Mouse (Mus musculus): ENCODE data around the gene Rin2. TPM values are rescaled to one million over a fixed set of nuclear protein-coding genes. Genes with fewer than 3 reads are reported as not detected.
A peak's percentile ranks its signal among the peaks of the same experiment; 100 is the strongest.

Gene Rin2
- total and polyA plus RNA-seq, 3 experiments, result 0.05 to 0.10 (median 0.08) TPM

- peak; percentile 72 for TF ChIP-seq NELFE (IDR thresholded peaks at IDR 0.05; ENCODE audit: low read depth, low read length)
Observed at GRCm38 (mm10) chr2:145903061-145903901, 228.3 kb downstream of the Rin2 start (continued).

GRCm38 (mm10) chr2:145903983-145904616, 229.1 kb downstream of the Rin2 start:
- H3K4me2 ChIP-seq (ENCODE audit: insufficient read depth, low read depth, poor library complexity, severe bottlenecking), result peak overlapping the region; percentile 84
- peaks cover 9 to 56% of the 10 kb centered on the region in 2 experiments for H3K4me1 ChIP-seq (ENCODE audit: control insufficient read depth in 1 of 2, insufficient read depth in 2 of 2)
- H3K36me3 ChIP-seq (replicated peaks in 1 of 2; ENCODE audit: control insufficient read depth in 1 of 2, insufficient read depth in 1 of 2, low read length in 1 of 2), result peaks cover 14 to 27% of the 10 kb centered on the region in 2 experiments
- H3K9me3 ChIP-seq (replicated peaks; ENCODE audit: low read length), result no peaks in the 10 kb centered on the region
- dilution Hi-C loops (cut with MboI; ENCODE audit: extremely low pct_ligation_motif_present, extremely low pct_unique_long_range_greater_than_20kb, low sequenced_read_pairs) (no loop called here), in situ Hi-C loops (cut with MboI; ENCODE audit: low pct_ligation_motif_present, low pct_unique_long_range_greater_than_20kb, low sequenced_read_pairs) (no loop called here)
- H3K79me2 ChIP-seq (replicated peaks; ENCODE audit: control insufficient read depth, extremely low read depth, insufficient read depth, poor library complexity, severe bottlenecking), result peaks cover 59% of the 10 kb centered on the region
- H3K9ac ChIP-seq (ENCODE audit: insufficient read depth, low read depth), result peak overlapping the region; percentile 84
- no peaks in the 10 kb centered on the region for H3K27me3 ChIP-seq (replicated peaks)
- peak overlapping the region; percentile 37 for H3K27ac ChIP-seq (ENCODE audit: insufficient read depth, low read depth)
- DNase-seq (ENCODE audit: extremely low read depth), result peak; percentile 33
- TF ChIP-seq ETS1 (conservative IDR thresholded peaks at IDR 0.05; ENCODE audit: low read depth, low read length), result no peak
- peak; percentile 53 for TF ChIP-seq SIN3A (IDR thresholded peaks at IDR 0.05; ENCODE audit: low read length)
- TF ChIP-seq BHLHE40 (IDR thresholded peaks at IDR 0.05; ENCODE audit: low read depth, low read length), result no peak
- TF ChIP-seq MYC (IDR thresholded peaks at IDR 0.05; ENCODE audit: low read depth, low read length), result no peak
- TF ChIP-seq MXI1 (IDR thresholded peaks at IDR 0.05; ENCODE audit: low read depth, low read length), result peak; percentile 56; the same call in 1 of the 2 replicates
- no peak for TF ChIP-seq PAX5 (IDR thresholded peaks at IDR 0.05; ENCODE audit: low read length)
- peak; percentile 24 for TF ChIP-seq CHD1 (IDR thresholded peaks at IDR 0.05; ENCODE audit: low read depth, low read length)
- H3K4me3 ChIP-seq (replicated peaks in 1 of 3; ENCODE audit: low read depth in 2 of 3, low read length in 2 of 3, poor library complexity in 1 of 3), result peak overlapping the region; percentile 85 to 97 (median 94)

- in situ Hi-C loops (cut with MboI; ENCODE audit: low pct_ligation_motif_present, low pct_unique_long_range_greater_than_20kb, low sequenced_read_pairs) (no loop called here), dilution Hi-C loops (cut with MboI; ENCODE audit: extremely low pct_ligation_motif_present, extremely low pct_unique_long_range_greater_than_20kb, low sequenced_read_pairs) (no loop called here)
- DNase-seq (ENCODE audit: extremely low read depth), result peak; percentile 94
- peak overlapping the region; percentile 60 for H3K27ac ChIP-seq (ENCODE audit: insufficient read depth, low read depth)
- H3K4me3 ChIP-seq (replicated peaks in 1 of 3; ENCODE audit: low read depth in 2 of 3, low read length in 2 of 3, poor library complexity in 1 of 3), result peak overlapping the region in 2 of 3 experiments; percentile 85 to 97
- H3K4me2 ChIP-seq (ENCODE audit: insufficient read depth, low read depth, poor library complexity, severe bottlenecking), result peak overlapping the region; percentile 84
- peak overlapping the region; percentile 84; the same call in 1 of the 2 replicates for H3K9ac ChIP-seq (ENCODE audit: insufficient read depth, low read depth)
- H3K36me3 ChIP-seq (replicated peaks in 1 of 2; ENCODE audit: control insufficient read depth in 1 of 2, insufficient read depth in 1 of 2, low read length in 1 of 2), result peaks cover 16 to 36% of the 10 kb centered on the region in 2 experiments
- no peaks in the 10 kb centered on the region for H3K9me3 ChIP-seq (replicated peaks; ENCODE audit: low read length)
- H3K27me3 ChIP-seq (replicated peaks), result no peaks in the 10 kb centered on the region
- H3K4me1 ChIP-seq (ENCODE audit: control insufficient read depth in 1 of 2, insufficient read depth in 2 of 2), result peaks cover 5 to 51% of the 10 kb centered on the region in 2 experiments
- H3K79me2 ChIP-seq (replicated peaks; ENCODE audit: control insufficient read depth, extremely low read depth, insufficient read depth, poor library complexity, severe bottlenecking), result peaks cover 68% of the 10 kb centered on the region
- TF ChIP-seq KAT2A (IDR thresholded peaks at IDR 0.05; ENCODE audit: insufficient replicate concordance, low read length), result no peak
- TF ChIP-seq BHLHE40 (IDR thresholded peaks at IDR 0.05; ENCODE audit: low read depth, low read length), result peak; percentile 83
- TF ChIP-seq RCOR1 (conservative IDR thresholded peaks at IDR 0.05; ENCODE audit: low read depth, low read length), result peak; percentile 64; the same call in 1 of the 2 replicates
- peak; percentile 94 for TF ChIP-seq EP300 (IDR thresholded peaks at IDR 0.05; ENCODE audit: low read length)
- TF ChIP-seq IRF4 (IDR thresholded peaks at IDR 0.05; ENCODE audit: low read depth, low read length), result peak; percentile 88; the same call in 1 of the 2 replicates
- TF ChIP-seq TCF12 (IDR thresholded peaks at IDR 0.05; ENCODE audit: low read depth, low read length), result peak; percentile 81
- TF ChIP-seq HCFC1 (IDR thresholded peaks at IDR 0.05; ENCODE audit: low read depth, low read length), result 0 out of 2 replicates have a peak, but pooled peaks have one; percentile 18
- no peak for TF ChIP-seq USF1 (IDR thresholded peaks at IDR 0.05; ENCODE audit: low read depth, low read length)
- no peak for TF ChIP-seq PAX5 (IDR thresholded peaks at IDR 0.05; ENCODE audit: low read length)
- TF ChIP-seq RAD21 (IDR thresholded peaks at IDR 0.05; ENCODE audit: low read depth, low read length), result no peak
- no peak for TF ChIP-seq ZC3H11A (IDR thresholded peaks at IDR 0.05; ENCODE audit: low read depth, low read length)
- TF ChIP-seq MEF2A (IDR thresholded peaks at IDR 0.05; ENCODE audit: borderline replicate concordance, low read depth, low read length), result peak; percentile 53; the same call in 1 of the 2 replicates
- TF ChIP-seq JUND (conservative IDR thresholded peaks at IDR 0.05; ENCODE audit: low read depth, low read length), result peak; percentile 99
- TF ChIP-seq MXI1 (IDR thresholded peaks at IDR 0.05; ENCODE audit: low read depth, low read length), result no peak; the same call in none of the 2 replicates
- TF ChIP-seq NELFE (IDR thresholded peaks at IDR 0.05; ENCODE audit: low read depth, low read length), result no peak
- TF ChIP-seq ETS1 (conservative IDR thresholded peaks at IDR 0.05; ENCODE audit: low read depth, low read length), result peak; percentile 98
- peak; percentile 77 for TF ChIP-seq SIN3A (IDR thresholded peaks at IDR 0.05; ENCODE audit: low read length)
- peak; percentile 44 for TF ChIP-seq POLR2A (IDR thresholded peaks at IDR 0.05; ENCODE audit: low read depth, low read length)
- no peak for TF ChIP-seq NRF1 (IDR thresholded peaks at IDR 0.05; ENCODE audit: low read depth, low read length)
- TF ChIP-seq JUN (IDR thresholded peaks at IDR 0.05; ENCODE audit: insufficient read depth, low read depth, low read length), result peak; percentile 97
- no peak for TF ChIP-seq USF2 (conservative IDR thresholded peaks at IDR 0.05; ENCODE audit: low read depth, low read length)
- TF ChIP-seq CHD1 (IDR thresholded peaks at IDR 0.05; ENCODE audit: low read depth, low read length), result no peak
- peak; percentile 11; the same call in 1 of the 2 replicates for TF ChIP-seq MAX (IDR thresholded peaks at IDR 0.05; ENCODE audit: low read length)
- no peak for TF ChIP-seq POLR2AphosphoS2 (IDR thresholded peaks at IDR 0.05; ENCODE audit: low read depth, low read length)
Observed at GRCm38 (mm10) chr2:145905156-145905555, 230.1 kb downstream of the Rin2 start.
